Mouse (Mus musculus) cortical plate, adult 2 months (tissue): ENCODE data around the gene Plekhg5.

Source experiments
- CTCF ChIP-seq: fragments of 200-500 bp; IDR thresholded peaks from 2 replicates; pipeline ENCODE4 v1.5.1; 2011; ENCODE audit warnings: mild to moderate bottlenecking, control low read depth, low read length; ENCODE audit not compliant: insufficient read depth; ENCODE audit errors: extremely low read depth
- POLR2A ChIP-seq: fragments of 200-500 bp; IDR thresholded peaks from 2 replicates; pipeline ENCODE4 v1.6.1; 2011; ENCODE audit warnings: mild to moderate bottlenecking, low read length, control low read depth; ENCODE audit not compliant: insufficient read depth; ENCODE audit errors: extremely low read depth

DNA sequence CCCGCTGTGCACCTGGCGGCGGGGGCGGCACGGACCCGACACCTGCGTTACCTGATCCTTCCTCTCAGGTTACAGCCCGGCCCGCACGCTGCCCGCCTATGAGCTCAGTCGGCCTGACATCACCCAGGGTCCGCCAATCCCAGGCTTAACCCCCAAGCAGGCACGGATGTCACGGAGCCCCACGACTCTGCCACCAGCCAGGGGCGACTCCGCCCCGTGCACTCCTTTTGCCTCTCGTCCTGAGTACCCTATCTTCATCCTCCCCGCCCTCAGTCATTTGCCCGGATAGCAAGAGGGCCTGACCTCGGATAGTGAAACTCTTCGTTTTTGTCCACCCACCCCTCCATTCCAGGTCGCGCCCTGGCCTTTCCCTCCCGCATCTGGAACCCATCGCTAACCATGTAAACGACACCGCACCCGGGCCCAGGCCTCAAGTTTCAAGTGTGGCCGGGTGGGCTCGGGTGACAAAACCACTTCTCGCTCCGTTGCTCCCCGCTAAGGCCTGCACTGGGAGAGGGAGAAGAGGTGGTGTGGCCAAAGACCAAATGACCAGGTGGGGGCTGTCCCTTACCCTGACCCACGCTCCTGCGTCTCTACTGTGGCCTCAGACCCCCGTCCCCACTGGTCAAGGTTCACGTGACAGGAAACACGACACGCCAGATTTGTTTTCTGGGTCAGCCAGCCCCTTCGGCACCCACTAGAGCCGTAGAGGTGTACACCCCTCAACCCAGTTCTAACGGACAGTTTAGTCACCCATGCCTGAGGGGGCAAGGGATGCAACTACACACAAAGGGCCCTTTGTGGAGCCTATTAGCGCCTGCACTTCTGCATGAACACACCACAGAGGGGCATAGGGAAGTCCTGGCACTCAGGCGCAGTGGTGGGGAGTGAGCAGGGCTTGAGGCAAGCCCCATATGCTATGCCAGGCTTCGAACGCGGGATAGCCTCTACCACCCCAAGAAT, 59.8 kb downstream of the Plekhg5 start:
- TF ChIP-seq CTCF (no peak), POLR2A (no peak)
